22 mouse cellular contexts compared by ENCODE assay signal in genomic region chr15:62431150-62431678, GRCm38 (mm10).
DNase-seq lines count a peak whose midpoint lies in the region; TF ChIP-seq lines count a peak whose summit lies in the region.
"Had no signal": no experiment of that assay in that cellular context is flagged by ENCODE, and none has a peak within 500 bp of the region (broad histone marks: within the 10 kb centered on the region; RNA-seq: fewer than 3 reads in every experiment).

No protein-coding gene starts in this region.

- no peak overlapping the region for H3K27ac ChIP-seq in ES-Bruce4 (ENCODE audit: insufficient read depth, low read length)
- H3K27ac ChIP-seq: gastrocnemius, adult 2 months; heart, adult 2 months; heart, embryonic 10.5 days; heart, embryonic 13.5 days; hindbrain, embryonic 12.5 days; hindbrain, embryonic 15.5 days had no signal

- H3K9me3 ChIP-seq in ES-Bruce4 (replicated peaks; ENCODE audit: control insufficient read depth, insufficient read depth, low read length, poor library complexity, severe bottlenecking): no peaks in the 10 kb centered on the region
- H3K9me3 ChIP-seq: G1E; heart, embryonic 10.5 days; heart, embryonic 13.5 days; hindbrain, embryonic 12.5 days; hindbrain, embryonic 15.5 days had no signal

- no peak overlapping the region for H3K9ac ChIP-seq in ES-Bruce4 (ENCODE audit: low read depth, poor library complexity, severe bottlenecking)
- H3K9ac ChIP-seq: forebrain, postnatal 0 days; heart, embryonic 13.5 days; hindbrain, embryonic 12.5 days; hindbrain, embryonic 15.5 days had no signal

- intact Hi-C loops in gastrocnemius, postnatal 36 days (cut with DNase I): no loop called here

- H3K4me1 ChIP-seq in ES-Bruce4 (ENCODE audit: control insufficient read depth, insufficient read depth, low read length): no peaks in the 10 kb centered on the region
- H3K4me1 ChIP-seq: heart, embryonic 10.5 days; heart, embryonic 13.5 days; hindbrain, embryonic 12.5 days; hindbrain, embryonic 15.5 days had no signal

- no peak for TF ChIP-seq POLR2A in ES-Bruce4 (IDR thresholded peaks at IDR 0.05; ENCODE audit: insufficient read depth, low read length)

- no peaks in the 10 kb centered on the region for H3K36me3 ChIP-seq in ES-Bruce4 (ENCODE audit: control insufficient read depth, insufficient read depth, low read length, poor library complexity, severe bottlenecking)
- H3K36me3 ChIP-seq: G1E; heart, embryonic 10.5 days; heart, embryonic 13.5 days; hindbrain, embryonic 12.5 days; hindbrain, embryonic 15.5 days had no signal

- peak; percentile 89 for TF ChIP-seq EP300 in ES-Bruce4 (IDR thresholded peaks at IDR 0.05; ENCODE audit: insufficient read depth, low read depth, low read length)

- peak; percentile 4 for DNase-seq in thymus, postnatal 0 days (ENCODE audit: low spot score)
- no peak for DNase-seq in thymus, postnatal 36 days
- DNase-seq in R1 (ENCODE audit: low read depth, low spot score): peak; percentile 24
- DNase-seq in gastrocnemius, postnatal 36 days: no peak
- no peak for DNase-seq in right cerebral cortex, postnatal 14 days
- no peak for DNase-seq in lung, postnatal 10 days
- DNase-seq: adrenal gland, adult 2 months; adrenal gland, postnatal 14 days; cerebellum, adult 11-12 months; cerebellum, adult 9-10 months; cerebellum, postnatal 14 days; forebrain, postnatal 0 days; gastrocnemius, adult 2 months; gastrocnemius, postnatal 14 days; heart, adult 2 months had no signal

- no peak overlapping the region for H3K4me3 ChIP-seq in ES-Bruce4 (ENCODE audit: low read depth, low read length)
- H3K4me3 ChIP-seq: gastrocnemius, adult 2 months; heart, adult 2 months; heart, embryonic 10.5 days; heart, embryonic 13.5 days; hindbrain, embryonic 12.5 days; hindbrain, embryonic 15.5 days had no signal

- no peaks in the 10 kb centered on the region for H3K27me3 ChIP-seq in ES-Bruce4 (ENCODE audit: control insufficient read depth, insufficient read depth, low read length, poor library complexity, severe bottlenecking)
- H3K27me3 ChIP-seq: heart, embryonic 13.5 days; hindbrain, embryonic 12.5 days; hindbrain, embryonic 15.5 days; Patski had no signal

- no peak for TF ChIP-seq CTCF in ES-Bruce4 (IDR thresholded peaks at IDR 0.05; ENCODE audit: low read depth, low read length)

Comparison
In these comparisons a context has a peak if more than half of its experiments do, and no peak if none do; other contexts are left out.
1. DNase-seq: peak in thymus, postnatal 0 days (single experiment) and R1 (single experiment); none in thymus, postnatal 36 days (0 of 2), gastrocnemius, postnatal 36 days (0 of 2), right cerebral cortex, postnatal 14 days (single experiment) and lung, postnatal 10 days (single experiment).